Mouse (Mus musculus): ENCODE data around the gene Osgin1. TPM values are rescaled to one million over a fixed set of nuclear protein-coding genes. Genes with fewer than 3 reads are reported as not detected.

Osgin1 gene
- polyA plus RNA-seq, 1 experiment from 2014 or later: 8.0 TPM

DNA sequence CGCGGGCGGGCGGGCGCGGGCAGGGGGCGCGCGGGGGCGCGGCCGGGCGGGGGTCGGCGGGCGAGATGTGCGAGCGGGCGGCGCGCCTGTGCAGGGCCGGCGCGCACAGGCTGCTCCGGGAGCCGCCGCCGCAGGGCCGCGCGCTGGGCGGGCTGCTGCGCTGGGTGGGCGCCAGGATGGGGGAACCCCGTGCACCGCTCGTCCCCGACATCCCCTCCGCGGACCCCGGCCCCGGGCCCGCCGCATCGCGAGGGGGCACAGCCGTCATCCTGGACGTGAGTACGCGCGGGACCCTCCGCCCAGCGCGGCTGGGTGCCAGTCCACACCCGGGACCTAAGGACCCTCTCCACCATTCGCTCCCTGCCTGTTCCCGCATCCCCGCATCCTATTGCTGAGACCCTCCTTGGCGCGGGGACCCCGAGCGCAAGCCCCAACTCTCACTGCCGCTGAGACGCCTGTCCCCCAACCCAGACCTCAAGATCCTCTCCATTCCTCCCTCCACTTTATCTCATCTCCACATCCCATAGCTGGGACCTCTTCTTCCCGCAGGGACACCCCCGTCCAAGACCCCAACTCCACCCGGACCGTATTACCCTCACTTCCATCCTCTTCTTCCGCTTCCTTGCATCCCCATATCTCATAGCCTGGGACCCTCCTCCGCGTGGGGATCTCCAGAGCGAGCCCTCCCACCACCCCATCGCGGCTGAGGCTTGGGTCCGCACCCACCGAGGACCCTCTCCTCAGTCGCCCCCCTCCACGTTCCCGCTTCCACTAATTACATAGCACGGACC lies 13.3 kb downstream of the Osgin1 start:
- H3K9me3 ChIP-seq (ENCODE audit: control insufficient read depth, low read length): no peaks in the 10 kb centered on the region
- H3K9ac ChIP-seq (ENCODE audit: low read depth, low read length): peak overlapping the region; percentile 74
- no peak overlapping the region for H3K27ac ChIP-seq (ENCODE audit: low read length)
- H3K4me1 ChIP-seq (ENCODE audit: control insufficient read depth, insufficient read depth, low read length): peaks cover 8% of the 10 kb centered on the region
- 0 out of 2 replicates have a peak, but pooled peaks have one; percentile 17 for ATAC-seq
- under 1% methylated on average over 56 of the region's 80 CpGs for WGBS
- peaks cover 17% of the 10 kb centered on the region for H3K27me3 ChIP-seq (replicated peaks; ENCODE audit: control insufficient read depth, insufficient read depth, low read length)
- H3K36me3 ChIP-seq (ENCODE audit: control insufficient read depth, insufficient read depth, low read length): no peaks in the 10 kb centered on the region
- peak overlapping the region; percentile 68 for H3K4me3 ChIP-seq (ENCODE audit: low read length)
- H3K4me2 ChIP-seq (ENCODE audit: low read depth, low read length): peak overlapping the region; percentile 100

DNA sequence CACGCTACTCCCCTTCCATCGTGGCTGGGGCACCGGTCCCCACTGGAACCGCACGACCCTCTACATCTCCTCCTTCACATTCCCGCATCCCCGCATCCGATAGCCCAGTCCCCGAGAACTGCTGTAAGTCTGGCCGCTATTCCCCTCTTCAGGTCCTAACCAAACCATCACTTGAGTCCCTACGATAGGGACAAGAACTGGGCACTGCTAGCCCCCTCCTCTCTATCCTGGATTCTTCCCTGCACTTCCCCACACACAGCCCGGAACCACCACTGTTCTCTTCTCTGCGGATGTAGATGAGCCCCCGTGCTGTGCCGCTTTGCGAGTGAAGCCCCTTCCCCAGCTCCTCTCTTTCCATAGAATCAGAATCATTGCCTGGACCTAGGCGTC lies 13.9 kb downstream of the Osgin1 start:
- no peak for ATAC-seq
- Histone ChIP-seq H3K36me3 (ENCODE audit: control insufficient read depth, insufficient read depth, low read length) (no peaks in the 10 kb centered on the region), H3K4me3 (ENCODE audit: low read length) (peak overlapping the region; percentile 68), H3K9me3 (ENCODE audit: control insufficient read depth, low read length) (no peaks in the 10 kb centered on the region), H3K27ac (ENCODE audit: low read length) (no peak overlapping the region), H3K9ac (ENCODE audit: low read depth, low read length) (no peak overlapping the region), H3K4me1 (ENCODE audit: control insufficient read depth, insufficient read depth, low read length) (peaks cover 8% of the 10 kb centered on the region), H3K27me3 (replicated peaks; ENCODE audit: control insufficient read depth, insufficient read depth, low read length) (peaks cover 17% of the 10 kb centered on the region), H3K4me2 (ENCODE audit: low read depth, low read length) (0 out of 2 replicates have a peak overlapping the region, but pooled peaks have one; percentile 100)
- 6% methylated on average over 17 of the region's 17 CpGs for WGBS

DNA sequence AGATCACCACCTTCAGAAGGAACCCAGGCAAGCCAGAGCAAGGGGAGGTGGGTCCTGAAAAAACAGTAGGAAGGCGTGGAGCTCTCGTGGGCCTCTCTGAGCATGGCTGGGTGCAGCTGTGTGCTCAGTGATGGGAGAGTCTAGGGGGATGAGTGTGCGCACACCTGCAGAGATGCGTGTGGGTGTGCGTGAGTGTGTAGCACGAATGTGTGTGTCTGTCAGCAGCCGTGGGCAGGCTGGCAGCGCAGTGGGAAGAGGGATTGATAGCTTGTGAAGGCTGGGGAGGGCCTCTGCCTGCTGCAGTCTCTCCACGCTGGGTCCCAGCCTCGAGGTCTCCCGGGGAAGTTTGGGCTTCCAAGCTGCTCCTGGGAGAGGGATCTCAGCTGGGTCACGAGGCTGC lies 15.7 kb downstream of the Osgin1 start:
- peaks cover 17% of the 10 kb centered on the region for H3K27me3 ChIP-seq (replicated peaks; ENCODE audit: control insufficient read depth, insufficient read depth, low read length)
- no peak overlapping the region for H3K4me3 ChIP-seq (ENCODE audit: low read length)
- H3K9me3 ChIP-seq (ENCODE audit: control insufficient read depth, low read length): no peaks in the 10 kb centered on the region
- no peaks in the 10 kb centered on the region for H3K36me3 ChIP-seq (ENCODE audit: control insufficient read depth, insufficient read depth, low read length)
- H3K9ac ChIP-seq (ENCODE audit: low read depth, low read length): no peak overlapping the region
- H3K4me2 ChIP-seq (ENCODE audit: low read depth, low read length): no peak overlapping the region
- no peak overlapping the region for H3K27ac ChIP-seq (ENCODE audit: low read length)
- H3K4me1 ChIP-seq (ENCODE audit: control insufficient read depth, insufficient read depth, low read length): peaks cover 8% of the 10 kb centered on the region
- ATAC-seq: no peak
- WGBS: 77% methylated on average over 12 of the region's 12 CpGs

DNA sequence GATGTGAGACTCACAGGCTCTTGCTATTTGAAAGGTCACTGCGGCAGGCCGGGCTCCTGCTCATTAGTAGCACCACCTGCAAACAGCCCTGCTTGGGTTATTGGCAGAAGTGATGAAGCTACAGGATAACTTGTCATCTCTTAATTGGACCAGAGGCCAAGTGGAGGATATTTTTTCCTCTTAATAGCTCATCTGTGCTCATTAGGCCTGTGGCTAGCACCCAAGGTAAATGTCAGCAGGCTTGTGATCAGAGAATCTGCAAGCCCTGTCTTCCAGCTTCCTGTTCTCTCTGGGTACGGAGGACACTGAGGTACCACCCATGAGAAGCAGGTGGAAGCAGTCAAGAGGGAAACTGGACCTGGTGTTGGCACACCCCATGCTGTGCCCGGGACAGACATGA lies 17.2 kb downstream of the Osgin1 start:
- H3K4me2 ChIP-seq (ENCODE audit: low read depth, low read length): no peak overlapping the region
- H3K4me3 ChIP-seq (ENCODE audit: low read length): no peak overlapping the region
- H3K27ac ChIP-seq (ENCODE audit: low read length): no peak overlapping the region
- no peaks in the 10 kb centered on the region for H3K36me3 ChIP-seq (ENCODE audit: control insufficient read depth, insufficient read depth, low read length)
- no peak for ATAC-seq
- H3K27me3 ChIP-seq (replicated peaks; ENCODE audit: control insufficient read depth, insufficient read depth, low read length): peaks cover 17% of the 10 kb centered on the region
- no peaks in the 10 kb centered on the region for H3K9me3 ChIP-seq (ENCODE audit: control insufficient read depth, low read length)
- H3K9ac ChIP-seq (ENCODE audit: low read depth, low read length): no peak overlapping the region
- peaks cover 3% of the 10 kb centered on the region for H3K4me1 ChIP-seq (ENCODE audit: control insufficient read depth, insufficient read depth, low read length)
- WGBS: 88% methylated on average over 4 of the region's 4 CpGs

DNA sequence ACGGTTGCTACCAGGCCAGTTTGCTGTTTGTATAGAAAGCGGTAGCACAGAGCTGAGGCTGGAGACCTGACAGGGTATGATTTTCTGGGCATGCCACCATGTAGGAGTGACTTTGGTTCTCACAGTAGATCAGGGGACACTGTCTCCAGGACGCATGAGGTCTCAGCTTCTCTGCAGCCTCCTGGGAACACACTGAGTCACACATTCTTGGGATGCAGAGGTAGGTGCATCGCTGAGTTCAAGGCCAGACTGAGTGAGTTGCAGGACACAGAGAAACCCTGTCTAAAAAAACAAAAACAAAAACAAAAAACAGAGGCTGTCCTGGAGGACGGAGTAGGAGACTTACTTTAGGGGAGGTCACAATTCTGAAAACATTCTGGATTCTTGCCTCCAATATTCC lies 19.0 kb downstream of the Osgin1 start:
- ATAC-seq: no peak
- no peak overlapping the region for H3K27ac ChIP-seq (ENCODE audit: low read length)
- H3K9me3 ChIP-seq (ENCODE audit: control insufficient read depth, low read length): no peaks in the 10 kb centered on the region
- no peaks in the 10 kb centered on the region for H3K4me1 ChIP-seq (ENCODE audit: control insufficient read depth, insufficient read depth, low read length)
- H3K9ac ChIP-seq (ENCODE audit: low read depth, low read length): no peak overlapping the region
- H3K36me3 ChIP-seq (ENCODE audit: control insufficient read depth, insufficient read depth, low read length): no peaks in the 10 kb centered on the region
- H3K4me3 ChIP-seq (ENCODE audit: low read length): no peak overlapping the region
- H3K27me3 ChIP-seq (replicated peaks; ENCODE audit: control insufficient read depth, insufficient read depth, low read length): peaks cover 9% of the 10 kb centered on the region
- no peak overlapping the region for H3K4me2 ChIP-seq (ENCODE audit: low read depth, low read length)
- WGBS: 81% methylated on average over 5 of the region's 5 CpGs

- WGBS: 75% methylated on average over 5 of the region's 5 CpGs
- Histone ChIP-seq H3K4me1 (ENCODE audit: control insufficient read depth, insufficient read depth, low read length) (no peaks in the 10 kb centered on the region), H3K4me3 (ENCODE audit: low read length) (no peak overlapping the region), H3K27ac (ENCODE audit: low read length) (no peak overlapping the region), H3K4me2 (ENCODE audit: low read depth, low read length) (no peak overlapping the region), H3K36me3 (ENCODE audit: control insufficient read depth, insufficient read depth, low read length) (no peaks in the 10 kb centered on the region), H3K9me3 (ENCODE audit: control insufficient read depth, low read length) (no peaks in the 10 kb centered on the region), H3K27me3 (replicated peaks; ENCODE audit: control insufficient read depth, insufficient read depth, low read length) (no peaks in the 10 kb centered on the region), H3K9ac (ENCODE audit: low read depth, low read length) (no peak overlapping the region)
- ATAC-seq: no peak
These were observed 22.1 kb downstream of the Osgin1 start for GRCm38 (mm10) chr8:119456045-119456444.

GRCm38 (mm10) chr8:119459724-119460123 lies 25.8 kb downstream of the Osgin1 start:
- peak; percentile 33; the same call in 1 of the 2 replicates for ATAC-seq
- Histone ChIP-seq H3K4me1 (ENCODE audit: control insufficient read depth, insufficient read depth, low read length) (no peaks in the 10 kb centered on the region), H3K27ac (ENCODE audit: low read length) (no peak overlapping the region), H3K36me3 (ENCODE audit: control insufficient read depth, insufficient read depth, low read length) (no peaks in the 10 kb centered on the region), H3K4me2 (ENCODE audit: low read depth, low read length) (peak overlapping the region; percentile 2; the same call in 1 of the 2 replicates), H3K9me3 (ENCODE audit: control insufficient read depth, low read length) (no peaks in the 10 kb centered on the region), H3K27me3 (replicated peaks; ENCODE audit: control insufficient read depth, insufficient read depth, low read length) (no peaks in the 10 kb centered on the region), H3K4me3 (ENCODE audit: low read length) (no peak overlapping the region), H3K9ac (ENCODE audit: low read depth, low read length) (no peak overlapping the region)
- WGBS: 33% methylated on average over 16 of the region's 16 CpGs

- Histone ChIP-seq H3K27ac (ENCODE audit: low read length) (no peak overlapping the region), H3K27me3 (replicated peaks; ENCODE audit: control insufficient read depth, insufficient read depth, low read length) (0 out of 2 replicates have a peak, but pooled peaks cover 6% of the 10 kb centered on the region), H3K36me3 (ENCODE audit: control insufficient read depth, insufficient read depth, low read length) (no peaks in the 10 kb centered on the region), H3K4me3 (ENCODE audit: low read length) (no peak overlapping the region), H3K9ac (ENCODE audit: low read depth, low read length) (no peak overlapping the region), H3K4me2 (ENCODE audit: low read depth, low read length) (no peak overlapping the region), H3K9me3 (ENCODE audit: control insufficient read depth, low read length) (no peaks in the 10 kb centered on the region), H3K4me1 (ENCODE audit: control insufficient read depth, insufficient read depth, low read length) (peaks cover 8% of the 10 kb centered on the region; the same call in 1 of the 2 replicates)
- no peak for ATAC-seq
- WGBS: 63% methylated on average over 9 of the region's 9 CpGs
These were observed 27.4 kb downstream of the Osgin1 start for GRCm38 (mm10) chr8:119461356-119461755.

DNA sequence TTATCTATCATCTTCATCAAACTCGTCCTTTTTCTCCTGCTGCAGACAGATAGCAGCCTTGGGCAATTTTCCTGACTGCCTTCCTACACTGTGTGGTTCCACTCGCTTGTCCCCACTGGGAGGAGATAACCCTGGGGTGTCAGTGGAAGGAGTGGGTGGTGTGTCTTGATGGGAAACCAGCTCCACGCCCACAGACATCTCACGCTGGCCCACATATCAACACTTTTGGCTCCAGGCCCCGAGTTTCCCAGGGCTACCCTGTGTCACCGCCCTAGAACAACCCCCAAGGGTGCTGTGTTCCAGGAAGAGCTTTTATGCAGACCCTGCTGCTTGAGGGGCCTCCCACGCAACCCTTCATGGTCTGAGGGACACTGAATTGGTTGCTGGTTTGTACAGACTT lies 29.8 kb downstream of the Osgin1 start:
- H3K9me3 ChIP-seq (ENCODE audit: control insufficient read depth, low read length): no peaks in the 10 kb centered on the region
- H3K4me3 ChIP-seq (ENCODE audit: low read length): no peak overlapping the region
- no peak for ATAC-seq
- H3K4me2 ChIP-seq (ENCODE audit: low read depth, low read length): no peak overlapping the region
- WGBS: 66% methylated on average over 7 of the region's 7 CpGs
- peaks cover 9% of the 10 kb centered on the region; the same call in 1 of the 2 replicates for H3K4me1 ChIP-seq (ENCODE audit: control insufficient read depth, insufficient read depth, low read length)
- H3K36me3 ChIP-seq (ENCODE audit: control insufficient read depth, insufficient read depth, low read length): no peaks in the 10 kb centered on the region
- H3K27me3 ChIP-seq (replicated peaks; ENCODE audit: control insufficient read depth, insufficient read depth, low read length): 0 out of 2 replicates have a peak, but pooled peaks cover 6% of the 10 kb centered on the region
- no peak overlapping the region for H3K9ac ChIP-seq (ENCODE audit: low read depth, low read length)
- H3K27ac ChIP-seq (ENCODE audit: low read length): no peak overlapping the region
